Mouse (Mus musculus) neural tube, embryonic 11.5 days (tissue): ENCODE measurements around the gene Bcl2l11. TPM values are rescaled to one million over a fixed set of nuclear protein-coding genes. Genes with fewer than 3 reads are reported as not detected.

Source experiments
- ATAC-seq: fragments of 200-750 bp; cut with Nextera tagmentation; 2 replicates; pipeline ENCODE4 v1.8.0; 2017; ENCODE audit warnings: moderate number of reproducible peaks, mild to moderate bottlenecking, moderate TSS enrichment, moderate library complexity; ENCODE audit not compliant: insufficient read depth, low FRiP score, low TSS enrichment
- DNase-seq: peaks from one replicate; pipeline ENCODE4 v3.0.0-alpha.2; 2015; ENCODE audit warnings: low spot score
- H3K27ac ChIP-seq: fragments of 300-500 bp; sonication (generic); 2 replicates; pipeline ENCODE4 v1.5.1; 2014; ENCODE audit warnings: low read depth, mild to moderate bottlenecking, low read length
- H3K27me3 ChIP-seq: fragments of 300-500 bp; sonication (generic); 2 replicates; pipeline ENCODE4 v1.6.1; 2014; ENCODE audit warnings: mild to moderate bottlenecking, low read length, mixed read lengths; ENCODE audit not compliant: control insufficient read depth, insufficient read depth
- H3K36me3 ChIP-seq: fragments of 300-500 bp; sonication (generic); 2 replicates; pipeline ENCODE4 v1.6.1; 2014; ENCODE audit warnings: mild to moderate bottlenecking, low read length, moderate library complexity, mixed read lengths; ENCODE audit not compliant: control insufficient read depth, insufficient read depth
- H3K4me1 ChIP-seq: fragments of 300-500 bp; sonication (generic); 2 replicates; pipeline ENCODE4 v1.6.1; 2014; ENCODE audit warnings: low read length, mixed read lengths; ENCODE audit not compliant: control insufficient read depth, insufficient read depth
- H3K4me2 ChIP-seq: fragments of 300-500 bp; sonication (generic); 2 replicates; pipeline ENCODE4 v1.6.1; 2014; ENCODE audit warnings: low read depth, mild to moderate bottlenecking, moderate library complexity
- H3K4me3 ChIP-seq: fragments of 300-500 bp; sonication (generic); 2 replicates; pipeline ENCODE4 v1.5.1; 2014; ENCODE audit warnings: low read depth, low read length
- H3K9ac ChIP-seq: fragments of 300-500 bp; sonication (generic); 2 replicates; pipeline ENCODE4 v1.6.1; 2014; ENCODE audit warnings: mild to moderate bottlenecking, low read length
- H3K9me3 ChIP-seq: fragments of 300-500 bp; sonication (generic); 2 replicates; pipeline ENCODE4 v1.6.1; 2016; ENCODE audit warnings: low read length; ENCODE audit not compliant: control insufficient read depth
- WGBS: fragments of 180-500 bp; shearing (Covaris S2); extraction: QIAGEN DNeasy Blood & Tissue Kit; methylation state at CpG from one replicate; pipeline ENCODE4 v1.1.7; 2014; 5-methylcytosine and 5-hydroxymethylcytosine counted together
- polyA plus RNA-seq: library from polyadenylated mRNA; unstranded; fragments of >200 nt; fragmentation: Nextera tagmentation; extraction: Ambion mirVana; gene quantifications from 2 replicates; pipeline ENCODE4 v1.2.1, GENCODE M21; 2014

The Bcl2l11 gene
- polyA plus RNA-seq, result 17.3 and 19.5 TPM in 2 replicates

- Histone ChIP-seq H3K9ac (peak within 1 kb of the TSS; percentile 85), H3K27ac (peak within 1 kb of the TSS; percentile 63; the same call in 1 of the 2 replicates), H3K4me2 (peak within 1 kb of the TSS; percentile 99), H3K9me3 (no peaks in the 10 kb centered on the region), H3K27me3 (peaks cover 28% of the 10 kb centered on the region), H3K36me3 (peaks cover 2% of the 10 kb centered on the region), H3K4me3 (peak within 1 kb of the TSS; percentile 71), H3K4me1 (peaks cover 27% of the 10 kb centered on the region; the same call in 1 of the 2 replicates)
- ATAC-seq, result peak; percentile 81
- WGBS, result under 1% methylated on average over 69 of the region's 76 CpGs
- peak; percentile 97 for DNase-seq
These were observed at the start of gene Bcl2l11 for GRCm38 (mm10) chr2:128125635-128126470. TSS of gene Bcl2l11 (plus strand) at chr2:128126038.

GRCm38 (mm10) chr2:128076936-128077335 is 48.9 kb upstream of the Bcl2l11 start:
- WGBS, result 82% methylated on average over 4 of the region's 4 CpGs
- no peaks in the 10 kb centered on the region for H3K9me3 ChIP-seq
- ATAC-seq, result no peak
- no peak overlapping the region for H3K4me3 ChIP-seq
- H3K9ac ChIP-seq, result no peak overlapping the region
- DNase-seq, result no peak
- no peak overlapping the region for H3K27ac ChIP-seq
- no peaks in the 10 kb centered on the region for H3K36me3 ChIP-seq
- H3K4me2 ChIP-seq, result no peak overlapping the region
- no peaks in the 10 kb centered on the region for H3K27me3 ChIP-seq
- H3K4me1 ChIP-seq, result no peaks in the 10 kb centered on the region

GRCm38 (mm10) chr2:128078859-128079258 is 47.0 kb upstream of the Bcl2l11 start:
- no peak overlapping the region for H3K4me3 ChIP-seq
- peak; percentile 39 for DNase-seq
- no peak for ATAC-seq
- no peak overlapping the region for H3K9ac ChIP-seq
- H3K27ac ChIP-seq, result no peak overlapping the region
- no peaks in the 10 kb centered on the region for H3K27me3 ChIP-seq
- 43% methylated on average over 5 of the region's 5 CpGs for WGBS
- no peak overlapping the region for H3K4me2 ChIP-seq
- no peaks in the 10 kb centered on the region for H3K4me1 ChIP-seq
- no peaks in the 10 kb centered on the region for H3K9me3 ChIP-seq
- no peaks in the 10 kb centered on the region for H3K36me3 ChIP-seq

- Histone ChIP-seq H3K4me1 (no peaks in the 10 kb centered on the region), H3K9me3 (no peaks in the 10 kb centered on the region), H3K36me3 (no peaks in the 10 kb centered on the region), H3K27ac (no peak overlapping the region), H3K9ac (no peak overlapping the region), H3K4me3 (no peak overlapping the region), H3K4me2 (no peak overlapping the region), H3K27me3 (no peaks in the 10 kb centered on the region)
- 78% methylated on average over 6 of the region's 6 CpGs for WGBS
- DNase-seq, result no peak
- no peak for ATAC-seq
These were observed 46.5 kb upstream of the Bcl2l11 start for GRCm38 (mm10) chr2:128079316-128079715.

- H3K27ac ChIP-seq, result no peak overlapping the region
- no peaks in the 10 kb centered on the region for H3K36me3 ChIP-seq
- H3K4me3 ChIP-seq, result no peak overlapping the region
- ATAC-seq (no peak), DNase-seq (no peak)
- no peak overlapping the region for H3K4me2 ChIP-seq
- H3K9me3 ChIP-seq, result no peaks in the 10 kb centered on the region
- no peaks in the 10 kb centered on the region for H3K27me3 ChIP-seq
- WGBS, result 38% methylated on average over 3 of the region's 3 CpGs
- H3K9ac ChIP-seq, result no peak overlapping the region
- no peaks in the 10 kb centered on the region for H3K4me1 ChIP-seq
These were observed 42.0 kb upstream of the Bcl2l11 start for GRCm38 (mm10) chr2:128083844-128084243.

- Histone ChIP-seq H3K27ac (no peak overlapping the region), H3K36me3 (no peaks in the 10 kb centered on the region), H3K4me1 (no peaks in the 10 kb centered on the region), H3K4me2 (no peak overlapping the region), H3K4me3 (no peak overlapping the region), H3K27me3 (no peaks in the 10 kb centered on the region), H3K9ac (no peak overlapping the region), H3K9me3 (no peaks in the 10 kb centered on the region)
- 78% methylated on average over 5 of the region's 5 CpGs for WGBS
- ATAC-seq (no peak), DNase-seq (no peak)
These were observed 41.2 kb upstream of the Bcl2l11 start for GRCm38 (mm10) chr2:128084607-128085006.

GRCm38 (mm10) chr2:128085481-128085880 is 40.4 kb upstream of the Bcl2l11 start:
- no peak for ATAC-seq
- Histone ChIP-seq H3K27me3 (no peaks in the 10 kb centered on the region), H3K9me3 (no peaks in the 10 kb centered on the region), H3K4me1 (no peaks in the 10 kb centered on the region), H3K9ac (no peak overlapping the region), H3K4me3 (no peak overlapping the region), H3K4me2 (no peak overlapping the region), H3K36me3 (no peaks in the 10 kb centered on the region), H3K27ac (no peak overlapping the region)
- no peak for DNase-seq
- WGBS, result 92% methylated on average over 1 of the region's 1 CpGs

- WGBS, result 64% methylated on average over 14 of the region's 14 CpGs
- ATAC-seq (no peak), DNase-seq (no peak)
These were observed 39.4 kb upstream of the Bcl2l11 start for GRCm38 (mm10) chr2:128086301-128086886.

More at GRCm38 (mm10) chr2:128086301-128086886, 39.4 kb upstream of the Bcl2l11 start:
- H3K4me3 ChIP-seq, result no peak overlapping the region
- 0 out of 2 replicates have a peak, but pooled peaks cover 1% of the 10 kb centered on the region for H3K4me1 ChIP-seq
- no peaks in the 10 kb centered on the region for H3K27me3 ChIP-seq
- no peak overlapping the region for H3K4me2 ChIP-seq
- no peak overlapping the region for H3K27ac ChIP-seq
- H3K36me3 ChIP-seq, result no peaks in the 10 kb centered on the region
- no peaks in the 10 kb centered on the region for H3K9me3 ChIP-seq
- no peak overlapping the region for H3K9ac ChIP-seq
